Mouse (Mus musculus) kidney, adult 11 months (tissue): ENCODE data around the gene Ilvbl.
"Not testable (repeated sequence)": the region's sequence is repeated elsewhere in the genome, so short reads cannot be mapped to it uniquely, and the experiment has no call there.

Experiments used
- DNase-seq: peaks from one replicate; pipeline ENCODE4 v3.0.0; 2022

The Ilvbl gene

GRCm38 (mm10) chr10:78591406-78592328 lies 17.5 kb downstream of the Ilvbl start, which contains the start of gene Syde1:
Syde1 (minus strand) TSS chr10:78591964.
- DNase-seq, result peak; percentile 58

GRCm38 (mm10) chr10:78592856-78593379 lies 18.8 kb downstream of the Ilvbl start:
- DNase-seq, result no peak

GRCm38 (mm10) chr10:78593736-78594135 lies 19.6 kb downstream of the Ilvbl start:
- DNase-seq, result peak; percentile 80

- peak; percentile 42 for DNase-seq
Observed at GRCm38 (mm10) chr10:78594157-78594556, 20.0 kb downstream of the Ilvbl start.

GRCm38 (mm10) chr10:78594566-78594965 lies 20.4 kb downstream of the Ilvbl start:
- DNase-seq, result no peak

- DNase-seq, result no peak
Observed at GRCm38 (mm10) chr10:78599865-78600264, 25.7 kb downstream of the Ilvbl start.

GRCm38 (mm10) chr10:78605080-78605479 lies 30.9 kb downstream of the Ilvbl start:
- peak; percentile 32 for DNase-seq

- no peak for DNase-seq
Observed at GRCm38 (mm10) chr10:78607602-78608001, 33.5 kb downstream of the Ilvbl start.

- DNase-seq, result no peak
Observed at GRCm38 (mm10) chr10:78617974-78618373, 43.8 kb downstream of the Ilvbl start, which contains the start of gene Olfr1357. Olfr1357 (minus strand) TSS chr10:78618074.

- not testable (repeated sequence) for DNase-seq
Observed at GRCm38 (mm10) chr10:78623143-78623542, 49.0 kb downstream of the Ilvbl start.

- no peak for DNase-seq
Observed at GRCm38 (mm10) chr10:78630194-78630593, 56.0 kb downstream of the Ilvbl start.

GRCm38 (mm10) chr10:78632311-78632710 lies 58.2 kb downstream of the Ilvbl start:
- no peak for DNase-seq
